Mouse (Mus musculus) layer of hippocampus, postnatal 10 days (tissue): ENCODE data around the gene Snai1. TPM values are rescaled to one million over a fixed set of nuclear protein-coding genes. Genes with fewer than 3 reads are reported as not detected.

ENCODE experiments used
- DNase-seq, 2 experiments: peaks; one replicate each; pipeline ENCODE4 v3.0.0; 2021; ENCODE audit warnings: low spot score in 2 of 2
- long read RNA-seq: library from polyadenylated mRNA; stranded (forward); transcript quantifications from one replicate; pipeline ENCODE4 v2.0.0, GENCODE M21; 2023
- total RNA-seq, 2 experiments: library from RNA; stranded (reverse); gene quantifications; 2 replicates each; pipeline ENCODE4 v1.2.3; 2021

The Snai1 gene
- 1 to 10 TPM; 1.5 to 1.7 TPM for total RNA-seq
- long read RNA-seq, partial matches to known transcripts = 1 of 1 reads
- long read RNA-seq, other reads (novel, unspliced or antisense) = 0 of 1 reads

GRCm38 (mm10) chr2:167537476-167538297 is at the start of gene Snai1:
Snai1 (plus strand) TSS chr2:167538195.
- DNase-seq = peak; percentile 75 to 87

DNA sequence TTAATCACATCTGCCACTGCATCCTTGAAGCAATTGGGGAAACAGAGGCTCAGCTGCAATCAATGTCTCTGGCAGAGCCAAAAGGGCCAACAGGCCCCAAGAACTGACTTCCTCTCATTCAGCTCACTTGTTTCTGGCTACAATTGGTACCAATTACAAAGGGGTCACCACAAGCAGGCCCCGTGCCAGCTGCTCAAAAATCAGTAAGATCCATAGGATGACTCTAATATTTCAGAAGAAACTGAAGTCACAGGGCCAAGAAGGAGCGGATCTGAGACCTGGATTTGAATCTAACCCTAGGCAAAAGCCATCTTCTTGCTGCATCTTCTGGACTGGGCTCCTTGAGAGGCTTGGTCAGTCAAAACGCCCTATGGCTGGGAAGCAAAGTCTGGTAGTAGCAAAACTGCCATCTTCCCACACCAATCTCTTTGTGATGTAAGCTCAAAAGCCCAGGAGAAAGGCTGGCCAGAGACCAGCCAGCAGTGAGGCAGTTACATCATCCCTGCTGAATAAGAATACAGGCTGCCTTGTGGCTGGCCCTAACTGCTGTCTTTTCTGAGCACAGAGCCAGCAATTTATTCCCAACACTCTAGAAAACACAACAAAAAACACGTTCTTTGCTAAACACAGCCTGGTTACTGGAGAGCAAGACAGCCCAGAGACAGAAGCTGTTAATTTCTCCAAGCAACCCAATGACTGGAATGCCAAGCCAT is 47.0 kb upstream of the Snai1 start:
- DNase-seq = peak; percentile 55 to 66

DNA sequence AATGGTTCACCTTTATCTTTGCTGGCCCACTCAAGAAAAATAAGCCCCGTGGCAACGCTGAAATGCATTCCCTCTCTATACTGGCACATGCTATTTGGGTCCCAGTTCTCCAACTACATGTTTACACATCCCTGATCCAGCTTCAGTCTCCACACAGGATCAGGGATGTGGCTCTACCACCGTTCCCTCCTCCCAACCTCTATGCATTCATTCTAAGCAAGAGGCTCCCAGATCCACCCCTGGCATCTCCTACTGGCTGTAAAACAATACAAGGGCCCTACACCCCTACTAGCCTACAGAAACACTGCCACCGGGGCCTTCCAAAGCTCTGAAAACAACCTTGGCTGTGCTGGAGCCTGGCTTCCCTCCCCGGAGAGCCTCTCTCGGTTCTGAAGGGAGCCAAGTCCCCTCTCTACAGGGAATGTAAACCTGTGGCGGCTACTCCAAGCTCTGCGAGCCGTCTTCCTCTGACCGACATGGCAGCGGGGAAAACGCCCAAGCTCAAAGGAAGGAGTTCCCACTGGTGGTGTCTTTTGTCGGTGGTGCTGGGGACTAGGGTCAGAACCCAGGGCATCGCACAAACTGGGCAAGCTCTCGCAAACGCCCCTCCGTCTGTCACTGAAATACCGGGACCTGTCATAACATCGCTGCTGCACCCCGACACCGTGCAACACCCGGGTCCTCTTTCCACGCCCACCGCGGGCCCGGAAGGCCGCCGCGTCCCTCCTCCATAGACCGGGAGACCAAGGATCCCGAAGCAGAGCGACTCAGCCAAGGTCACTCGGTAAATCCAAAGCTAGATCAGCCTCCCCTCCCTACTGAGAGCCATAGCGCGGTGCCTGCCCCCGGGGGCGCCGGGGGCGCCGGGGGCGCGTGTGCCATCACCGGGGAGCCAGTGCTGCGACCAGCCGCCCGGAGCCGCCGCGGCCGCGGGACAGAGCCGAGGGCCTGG is 46.0 kb upstream of the Snai1 start, which contains the start of gene Rnf114:
TSS of gene Rnf114 (plus strand) at position 889 of the 952 bp plus-strand sequence.
- DNase-seq = peak; percentile 53 to 61

DNA sequence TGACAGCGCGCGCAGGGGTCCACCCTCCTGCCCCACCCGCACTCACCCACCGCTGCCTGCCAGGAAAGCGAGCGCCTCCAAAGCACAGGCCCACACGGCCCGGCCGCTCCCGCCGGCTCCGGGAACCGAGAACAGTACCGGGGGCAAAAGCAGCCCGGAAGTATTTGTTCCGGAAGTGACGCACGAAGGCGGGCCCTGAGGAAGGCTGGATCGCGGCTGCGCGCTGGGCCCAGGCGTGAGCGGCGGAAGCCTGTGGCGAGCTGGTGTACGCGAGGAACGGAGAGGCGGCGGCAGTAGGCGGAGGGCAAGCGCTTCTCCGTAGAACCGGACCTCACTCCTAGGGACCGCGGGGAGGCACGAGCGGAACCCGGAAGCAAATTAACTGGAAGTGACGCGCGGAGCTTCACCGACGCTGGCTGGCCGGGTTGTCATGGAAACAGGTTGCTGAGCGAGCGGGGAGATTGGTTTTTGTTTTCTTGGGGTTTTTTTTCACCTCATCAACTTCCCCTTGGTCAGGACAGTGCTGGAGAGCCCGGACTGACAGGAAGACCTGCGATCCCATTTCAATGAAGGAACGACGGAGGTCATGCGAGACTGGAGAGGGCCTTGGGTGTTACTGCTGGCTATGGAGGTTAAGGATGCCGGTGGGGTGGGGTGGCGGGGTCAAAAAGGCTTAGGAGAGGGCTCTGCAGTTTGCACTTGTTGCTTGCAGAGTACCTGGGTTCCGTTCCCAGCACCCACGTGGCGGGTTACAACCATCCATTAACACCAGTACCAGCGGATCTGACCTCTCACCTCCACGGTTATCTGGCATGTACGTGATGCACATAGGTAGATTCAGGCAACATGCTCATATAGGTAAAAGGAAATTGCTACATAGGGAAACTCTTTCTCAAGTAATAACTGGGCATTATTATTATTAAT is 45.0 kb upstream of the Snai1 start, which contains the start of gene Spata2:
TSS of gene Spata2 (minus strand) at position 175 of the 924 bp plus-strand sequence.
- DNase-seq = peak; percentile 94 to 95

- no peak for DNase-seq
These were observed 41.6 kb upstream of the Snai1 start for GRCm38 (mm10) chr2:167496437-167496836.

- DNase-seq = peak in 1 of 2 experiments; percentile 42
These were observed 40.7 kb upstream of the Snai1 start for GRCm38 (mm10) chr2:167497272-167497671.

DNA sequence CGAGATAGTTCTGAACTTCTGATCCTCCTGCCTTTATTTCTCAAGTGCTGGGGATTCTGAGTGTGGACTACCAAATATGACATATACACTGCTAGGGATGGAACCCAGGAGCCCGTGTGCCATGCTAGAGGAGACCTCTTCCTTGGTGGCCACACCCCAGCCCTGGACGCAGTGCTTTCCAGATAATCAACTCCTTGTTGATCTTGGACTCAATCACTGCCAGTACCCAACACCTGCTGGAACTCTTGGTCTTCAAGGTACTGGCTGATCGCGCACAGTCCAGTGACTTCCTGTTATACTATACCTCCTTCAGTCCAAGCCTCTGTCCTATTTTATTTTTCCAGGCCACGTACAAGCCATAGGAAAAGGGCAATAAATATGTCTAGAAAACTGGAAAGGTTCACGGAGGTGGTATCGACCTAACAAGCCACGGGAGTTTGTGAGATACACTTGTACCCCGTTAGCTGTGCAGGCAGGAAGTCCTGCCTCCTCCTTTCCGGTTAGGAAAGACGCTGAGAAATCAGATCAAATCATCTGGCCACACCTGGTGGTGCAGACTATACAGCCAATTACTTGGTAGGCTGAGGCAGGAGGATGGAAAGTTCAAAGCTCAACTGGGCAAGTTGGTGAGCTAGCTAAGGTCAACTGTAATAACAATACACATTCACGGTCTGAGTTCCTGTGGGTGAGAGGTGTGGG is 35.3 kb upstream of the Snai1 start:
- no peak for DNase-seq

GRCm38 (mm10) chr2:167503253-167503895 is 34.6 kb upstream of the Snai1 start:
- peak; percentile 88 to 93 for DNase-seq

- DNase-seq = peak; percentile 48 to 64
These were observed 34.1 kb upstream of the Snai1 start for GRCm38 (mm10) chr2:167503896-167504349.

- no peak for DNase-seq
These were observed 32.9 kb upstream of the Snai1 start for GRCm38 (mm10) chr2:167505127-167505526.

DNA sequence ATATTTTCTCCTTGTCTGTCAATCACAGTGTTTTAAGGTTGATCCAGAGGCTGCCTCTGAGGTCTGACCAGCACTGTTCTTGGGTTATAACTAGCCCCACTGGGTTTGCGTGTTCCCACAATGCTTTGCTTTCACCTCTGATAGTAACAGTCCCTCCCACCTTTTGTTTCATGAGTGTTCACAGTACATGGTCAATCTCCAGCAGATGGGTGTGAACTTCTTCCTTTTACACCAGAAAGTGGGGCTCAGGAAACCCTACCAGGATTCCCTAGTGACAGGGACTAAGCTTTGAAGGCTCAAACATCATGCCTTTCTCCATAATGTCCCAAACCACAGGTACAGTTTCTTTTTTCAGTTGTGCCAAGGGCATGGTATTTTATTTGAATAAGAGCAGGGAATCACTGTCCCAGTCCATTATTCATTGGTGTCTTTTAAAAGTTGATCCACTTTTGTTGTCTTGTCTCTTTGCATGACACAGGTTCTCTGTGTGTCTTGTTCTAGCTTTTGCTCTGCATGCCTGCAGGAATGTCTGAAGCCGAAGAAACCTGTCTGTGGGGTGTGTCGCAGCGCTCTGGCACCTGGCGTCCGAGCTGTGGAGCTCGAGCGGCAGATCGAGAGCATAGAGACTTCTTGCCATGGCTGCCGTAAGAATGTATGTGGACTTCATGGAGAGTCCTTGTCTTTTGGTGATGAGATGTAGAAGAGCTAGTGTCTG is 31.3 kb upstream of the Snai1 start:
- DNase-seq = no peak

GRCm38 (mm10) chr2:167507719-167508385 is 30.1 kb upstream of the Snai1 start:
- no peak for DNase-seq

- no peak for DNase-seq
These were observed 29.4 kb upstream of the Snai1 start for GRCm38 (mm10) chr2:167508569-167508968.

- no peak for DNase-seq
These were observed 27.5 kb upstream of the Snai1 start for GRCm38 (mm10) chr2:167510485-167510884.

GRCm38 (mm10) chr2:167512365-167512764 is 25.6 kb upstream of the Snai1 start:
- DNase-seq = no peak

GRCm38 (mm10) chr2:167512970-167513369 is 25.0 kb upstream of the Snai1 start:
- DNase-seq = no peak

DNA sequence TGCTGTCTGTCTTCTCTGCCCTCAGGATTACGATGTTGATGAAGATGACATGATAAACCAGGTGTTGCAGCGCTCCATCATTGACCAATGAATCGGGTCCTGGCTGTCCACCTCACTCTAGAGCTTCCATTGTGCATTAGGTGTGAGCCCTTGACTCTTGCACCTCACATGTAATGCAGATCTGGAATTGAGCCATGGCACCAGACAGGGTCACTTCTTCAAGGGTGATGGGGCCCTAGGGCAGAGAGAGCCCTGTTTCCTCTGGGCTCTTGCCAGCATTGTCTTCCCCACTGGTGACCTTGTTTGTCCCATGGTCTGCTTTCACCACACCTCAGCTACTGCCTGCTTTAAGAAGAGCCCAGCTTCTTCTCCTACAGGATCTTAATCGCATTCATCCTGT is 23.4 kb upstream of the Snai1 start:
- no peak for DNase-seq
